Mouse (Mus musculus): ENCODE measurements around the gene Eif4b.

GRCm38 (mm10) chr15:102097147-102097915 lies 23.8 kb downstream of the Eif4b start:
- TF ChIP-seq CTCF (conservative IDR thresholded peaks at IDR 0.05; ENCODE audit: low read length) (no peak), NANOG (IDR thresholded peaks at IDR 0.05; ENCODE audit: borderline replicate concordance, low read length) (no peak), POU5F1 (IDR thresholded peaks at IDR 0.05; ENCODE audit: borderline replicate concordance, low read length) (no peak)

All from E14TG2a.4 (cell line).